Mouse (Mus musculus) colon, adult 2 months (tissue): ENCODE data around the gene Fam169a. TPM values are rescaled to one million over a fixed set of nuclear protein-coding genes. Genes with fewer than 3 reads are reported as not detected.

Experiments
- polyA plus RNA-seq: library from polyadenylated mRNA; depleted of rRNA; stranded (reverse); fragments of >200 nt; gene quantifications from 2 replicates; pipeline ENCODE4 v1.2.3, GENCODE M21; 2012; rRNA removed

The Fam169a gene
- not detected in 2 replicates for polyA plus RNA-seq

DNA sequence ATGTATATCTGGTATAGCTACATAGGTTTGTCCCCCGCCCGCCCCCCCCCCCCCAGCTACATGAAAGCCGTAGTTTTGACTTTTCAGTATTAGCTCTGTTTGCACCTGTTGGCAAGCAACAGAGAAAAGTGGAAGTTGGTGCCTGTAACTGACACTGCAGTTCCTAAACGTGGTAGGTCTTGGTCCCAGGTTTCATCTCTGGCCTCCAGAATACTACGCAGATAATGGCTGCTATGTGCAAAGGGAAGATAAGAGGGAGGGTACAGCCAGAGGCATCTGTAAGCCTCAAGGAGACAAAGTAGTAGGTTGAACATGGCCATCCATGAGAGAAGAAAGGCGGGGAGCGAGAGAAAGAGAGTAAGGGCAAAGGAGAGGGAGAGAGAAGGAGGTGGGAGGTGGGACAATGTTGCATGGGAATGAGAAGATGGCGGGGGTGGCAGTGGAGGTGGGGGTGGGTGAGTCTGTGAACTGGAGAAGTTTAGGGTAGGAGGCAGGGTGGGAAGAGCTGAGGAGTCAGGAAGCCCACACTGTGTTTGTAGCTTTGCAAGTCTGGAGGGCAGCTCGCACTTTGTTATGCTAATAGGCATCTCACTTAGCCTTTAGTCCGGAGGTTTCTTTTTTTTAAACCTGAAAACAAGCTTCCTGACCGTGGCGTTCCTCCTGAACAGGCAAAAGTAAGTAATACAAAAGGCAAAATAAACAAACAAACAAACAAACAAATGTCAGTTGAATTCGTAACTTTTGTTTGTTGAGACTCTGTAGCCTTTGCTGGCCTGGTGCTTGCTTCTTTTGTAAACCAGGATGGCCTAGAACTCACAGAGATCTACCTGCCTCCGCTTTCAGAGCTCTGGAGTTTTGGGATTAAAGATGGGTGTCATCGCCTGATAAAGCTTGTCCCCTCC lies at the start of gene Fam169a:
Fam169a (plus strand) TSS at position 638 of the 902 bp plus-strand sequence.

DNA sequence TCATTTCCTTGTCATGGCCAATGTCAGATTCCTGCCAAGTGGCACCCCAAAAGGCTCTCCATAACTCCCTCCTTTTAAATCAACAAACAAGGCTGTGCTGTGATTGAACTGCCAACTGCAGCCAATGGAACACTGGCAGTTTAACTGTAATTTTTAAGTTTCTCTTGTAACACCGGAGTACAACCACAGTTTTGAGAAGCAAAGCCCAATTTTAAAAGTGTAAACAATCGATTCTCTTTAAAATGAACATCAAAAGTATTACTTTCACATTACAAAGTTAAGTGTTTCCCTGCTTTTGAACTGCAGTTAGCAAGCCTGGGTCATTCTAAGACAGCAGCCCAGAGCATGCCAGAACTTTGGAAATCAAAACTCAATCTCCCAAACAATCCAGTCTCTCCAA lies 32.8 kb upstream of the Fam169a start, which contains the start of gene 1700029F12Rik:
1700029F12Rik (minus strand) TSS at position 101 of the 400 bp plus-strand sequence.

GRCm38 (mm10) chr13:97099187-97099852 lies 32.2 kb downstream of the Fam169a start, which contains the start of gene Gm6169:
TSS of gene Gm6169 (minus strand) at chr13:97099237.

DNA sequence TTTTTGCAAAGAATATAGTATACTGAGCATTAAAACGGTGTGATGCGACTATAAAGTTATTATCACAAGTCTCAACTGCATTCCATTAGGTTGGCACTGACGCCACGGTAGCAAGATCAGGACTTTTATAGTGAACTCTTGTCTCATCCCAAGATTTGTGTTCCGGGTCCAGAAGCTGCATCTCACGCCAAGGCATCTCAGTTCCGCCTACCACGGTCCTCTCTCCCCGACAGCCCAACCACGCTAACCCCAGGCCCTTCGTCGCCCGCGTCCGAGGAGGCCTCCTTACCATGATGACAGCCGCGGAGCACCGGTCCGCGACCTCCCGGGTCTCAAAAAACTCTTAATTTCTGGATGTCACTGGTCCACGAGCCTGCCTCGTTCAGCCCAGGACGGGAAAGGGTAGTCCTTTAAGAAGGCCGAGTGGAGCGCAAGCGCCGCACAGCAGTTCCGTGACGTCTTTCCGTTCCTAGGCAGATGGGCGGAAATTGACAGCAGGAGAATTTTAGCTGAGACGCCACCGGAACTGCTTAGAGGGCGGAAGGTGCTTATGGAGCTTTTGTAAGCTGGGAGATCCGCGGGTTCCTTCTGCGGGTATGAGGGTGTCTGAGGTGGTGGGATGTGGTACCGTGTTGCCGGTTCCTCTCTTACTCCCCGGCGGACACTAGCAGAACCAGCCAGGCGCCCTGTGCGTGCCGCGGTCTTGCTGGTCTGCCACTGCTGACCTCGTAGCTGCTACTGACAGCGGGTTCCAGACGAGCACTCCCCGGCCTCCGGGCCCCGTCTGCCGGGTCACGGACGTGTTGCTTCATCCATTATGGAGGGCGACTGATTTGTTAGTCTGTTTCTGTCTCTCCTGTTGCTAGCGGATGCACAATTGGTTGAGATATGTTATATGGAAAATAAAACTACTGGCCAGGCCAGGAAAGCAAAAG lies 70.6 kb downstream of the Fam169a start, which contains the start of the genes Gfm2 and Nsa2:
Gfm2 (plus strand) TSS at position 472 of the 935 bp plus-strand sequence.
Nsa2 (minus strand) TSS at position 472 of the 935 bp plus-strand sequence.

Other genes with a start within 250 kb of the Fam169a start
- gene Gcnt4, start 142.6 kb upstream of the Fam169a start, polyA plus RNA-seq = 0.65 and 0.71 TPM in 2 replicates
- not detected in 2 replicates for gene 1700029F12Rik, start 32.9 kb upstream of the Fam169a start, polyA plus RNA-seq
- 4.5 and 4.7 TPM in 2 replicates for gene Gm6169, start 32.0 kb downstream of the Fam169a start, polyA plus RNA-seq
- gene Gfm2, start 70.7 kb downstream of the Fam169a start, polyA plus RNA-seq = 19.6 and 22.5 TPM in 2 replicates
- gene Nsa2, start 70.7 kb downstream of the Fam169a start, polyA plus RNA-seq = 16.3 and 21.4 TPM in 2 replicates
- 279 and 322 TPM in 2 replicates for gene Hexb, start 131.1 kb downstream of the Fam169a start, polyA plus RNA-seq
- 5.8 and 6.7 TPM in 2 replicates for gene Enc1, start 173.8 kb downstream of the Fam169a start, polyA plus RNA-seq